Mouse (Mus musculus) forebrain, embryonic 12.5 days (tissue): ENCODE measurements around the gene Tyms. TPM values are rescaled to one million over a fixed set of nuclear protein-coding genes. Genes with fewer than 3 reads are reported as not detected.

ENCODE experiments used
- ATAC-seq: fragments of 200-750 bp; cut with Nextera tagmentation; 2 replicates; pipeline ENCODE4 v1.8.0; 2017; ENCODE audit warnings: moderate TSS enrichment; ENCODE audit not compliant: low FRiP score
- H3K27ac ChIP-seq: fragments of 300-500 bp; sonication (generic); 2 replicates; pipeline ENCODE4 v1.5.1; 2016; ENCODE audit warnings: mild to moderate bottlenecking
- H3K27me3 ChIP-seq: fragments of 300-500 bp; sonication (generic); 2 replicates; pipeline ENCODE4 v1.6.1; 2016; ENCODE audit warnings: mild to moderate bottlenecking
- H3K36me3 ChIP-seq: fragments of 300-500 bp; sonication (generic); replicated peaks from 2 replicates; pipeline ENCODE4 v1.6.1; 2016; ENCODE audit warnings: mild to moderate bottlenecking
- H3K4me1 ChIP-seq: fragments of 300-500 bp; sonication (generic); 2 replicates; pipeline ENCODE4 v1.6.1; 2016
- H3K4me2 ChIP-seq: fragments of 300-500 bp; sonication (generic); 2 replicates; pipeline ENCODE4 v1.6.1; 2016; ENCODE audit warnings: mild to moderate bottlenecking, moderate library complexity
- H3K4me3 ChIP-seq: fragments of 300-500 bp; sonication (generic); replicated peaks from 2 replicates; pipeline ENCODE4 v1.5.1; 2016; ENCODE audit warnings: mild to moderate bottlenecking
- H3K9ac ChIP-seq: fragments of 300-500 bp; sonication (generic); 2 replicates; pipeline ENCODE4 v1.6.1; 2016; ENCODE audit warnings: mild to moderate bottlenecking
- H3K9me3 ChIP-seq: fragments of 300-500 bp; sonication (generic); 2 replicates; pipeline ENCODE4 v1.6.1; 2016
- WGBS: fragments of 180-500 bp; shearing (Covaris S2); methylation state at CpG from one replicate; pipeline ENCODE4 v1.1.7; 2016; 5-methylcytosine and 5-hydroxymethylcytosine counted together
- polyA plus RNA-seq: library from polyadenylated mRNA; unstranded; fragments of >200 nt; fragmentation: Nextera tagmentation; extraction: Ambion mirVana; gene quantifications from 2 replicates; pipeline ENCODE4 v1.2.1, GENCODE M21; 2016

Tyms gene
- 237 and 241 TPM in 2 replicates for polyA plus RNA-seq

DNA sequence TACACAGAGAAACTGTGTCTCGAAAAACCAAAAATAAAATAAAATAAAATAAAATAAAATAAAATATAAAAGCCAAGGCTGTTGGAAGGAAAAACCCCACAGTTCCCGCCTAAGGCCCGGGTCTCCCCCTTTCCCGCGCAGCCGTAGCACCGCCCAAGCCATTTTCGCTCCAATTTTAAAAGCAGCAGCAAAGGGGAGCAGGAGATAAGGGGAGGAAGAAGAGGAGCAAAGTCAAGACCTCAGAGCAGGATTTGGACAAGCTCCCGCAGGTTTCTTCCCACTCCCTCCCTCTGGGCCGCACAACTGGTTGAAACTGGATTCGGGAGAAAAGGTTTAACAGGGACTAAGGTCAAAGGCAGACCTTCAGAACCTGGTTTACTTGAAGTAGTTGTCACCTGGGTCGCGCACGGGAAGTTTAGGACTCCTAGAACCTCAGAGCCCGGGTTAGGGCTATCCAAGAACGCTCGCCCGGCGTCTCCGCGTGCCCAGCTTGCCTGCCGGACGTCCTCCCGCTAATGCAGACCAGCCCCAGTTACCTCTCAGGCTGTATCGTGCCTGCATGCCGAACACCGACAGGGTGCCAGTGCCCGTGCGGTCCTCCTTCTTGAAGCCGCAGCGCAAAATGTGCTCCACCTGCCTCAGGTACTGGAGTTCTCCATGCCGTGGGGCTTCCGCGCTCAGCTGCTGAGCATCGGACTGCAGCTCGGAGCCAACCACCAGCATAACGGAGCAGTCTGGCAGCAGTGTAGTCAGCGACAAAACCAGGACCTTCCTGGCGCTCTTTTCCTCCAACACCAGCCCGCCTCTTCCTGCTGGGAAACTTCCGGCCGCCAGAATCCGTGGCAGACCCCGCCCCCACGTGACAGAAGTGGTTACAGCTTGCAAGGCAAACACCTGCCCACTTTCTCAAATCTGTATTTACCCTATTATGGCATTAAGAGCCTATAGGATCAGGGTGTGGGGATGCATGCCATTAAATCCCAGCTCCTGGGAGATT, at the start of gene Tyms:
TSS of gene Tyms (minus strand) at position 793 of the 997 bp plus-strand sequence.
- peak; percentile 93 for ATAC-seq
- H3K4me1 ChIP-seq: peaks cover 15% of the 10 kb centered on the region
- WGBS: under 1% methylated on average over 45 of the region's 45 CpGs
- H3K27ac ChIP-seq: peak within 1 kb of the TSS; percentile 85
- no peaks in the 10 kb centered on the region for H3K9me3 ChIP-seq
- H3K4me3 ChIP-seq: peak within 1 kb of the TSS; percentile 78
- H3K4me2 ChIP-seq: peak within 1 kb of the TSS; percentile 79
- H3K36me3 ChIP-seq: peaks cover 33% of the 10 kb centered on the region
- H3K9ac ChIP-seq: peak within 1 kb of the TSS; percentile 87
- no peaks in the 10 kb centered on the region for H3K27me3 ChIP-seq

DNA sequence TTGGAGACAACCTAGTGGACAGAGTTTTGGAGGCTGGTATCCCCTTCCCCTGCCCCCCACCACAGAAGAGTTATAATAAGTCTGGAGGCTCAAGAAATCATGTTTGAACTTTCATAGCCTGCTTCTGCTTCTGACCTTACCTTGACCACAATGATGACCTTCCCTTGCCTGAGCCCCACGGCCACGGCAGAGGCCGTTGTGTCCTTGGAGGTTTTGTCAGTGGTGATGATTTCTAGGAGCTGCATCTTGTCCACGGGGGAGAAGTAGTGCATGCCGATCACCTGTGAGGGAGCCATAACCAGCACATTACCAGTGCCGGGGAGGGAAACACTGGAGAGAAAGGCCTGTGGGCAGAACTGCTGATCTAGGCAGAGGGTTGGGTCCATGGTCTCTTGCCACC, 49.1 kb upstream of the Tyms start:
- H3K4me1 ChIP-seq: no peaks in the 10 kb centered on the region
- no peak overlapping the region for H3K4me2 ChIP-seq
- no peaks in the 10 kb centered on the region for H3K27me3 ChIP-seq
- ATAC-seq: no peak
- H3K9ac ChIP-seq: no peak overlapping the region
- H3K36me3 ChIP-seq: peaks cover 93% of the 10 kb centered on the region
- no peak overlapping the region for H3K27ac ChIP-seq
- 93% methylated on average over 6 of the region's 6 CpGs for WGBS
- no peak overlapping the region for H3K4me3 ChIP-seq
- H3K9me3 ChIP-seq: no peaks in the 10 kb centered on the region

DNA sequence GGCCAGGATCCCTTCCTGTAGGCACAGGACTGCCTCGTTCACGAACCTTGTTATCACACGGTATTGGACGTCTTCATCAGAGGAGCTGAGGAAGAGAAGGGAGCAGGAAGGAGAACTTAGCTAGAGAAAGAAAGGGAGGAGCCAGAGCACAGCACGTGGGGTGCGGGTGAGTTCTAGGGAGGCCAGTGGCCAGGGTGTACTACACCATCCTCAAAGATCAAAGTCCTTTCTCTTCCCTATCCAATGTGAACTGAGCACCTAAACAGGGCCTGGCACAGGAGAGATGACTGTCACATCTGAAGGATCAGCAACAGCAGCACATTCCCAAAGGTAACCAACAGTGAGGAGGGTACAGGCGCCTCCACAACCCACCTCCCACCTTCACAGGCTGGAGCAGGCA, 46.7 kb upstream of the Tyms start:
- no peaks in the 10 kb centered on the region for H3K9me3 ChIP-seq
- ATAC-seq: no peak
- H3K36me3 ChIP-seq: peaks cover 97% of the 10 kb centered on the region
- H3K4me3 ChIP-seq: no peak overlapping the region
- no peaks in the 10 kb centered on the region for H3K4me1 ChIP-seq
- H3K4me2 ChIP-seq: no peak overlapping the region
- 87% methylated on average over 7 of the region's 7 CpGs for WGBS
- H3K9ac ChIP-seq: no peak overlapping the region
- H3K27me3 ChIP-seq: peaks cover 6% of the 10 kb centered on the region
- no peak overlapping the region for H3K27ac ChIP-seq

DNA sequence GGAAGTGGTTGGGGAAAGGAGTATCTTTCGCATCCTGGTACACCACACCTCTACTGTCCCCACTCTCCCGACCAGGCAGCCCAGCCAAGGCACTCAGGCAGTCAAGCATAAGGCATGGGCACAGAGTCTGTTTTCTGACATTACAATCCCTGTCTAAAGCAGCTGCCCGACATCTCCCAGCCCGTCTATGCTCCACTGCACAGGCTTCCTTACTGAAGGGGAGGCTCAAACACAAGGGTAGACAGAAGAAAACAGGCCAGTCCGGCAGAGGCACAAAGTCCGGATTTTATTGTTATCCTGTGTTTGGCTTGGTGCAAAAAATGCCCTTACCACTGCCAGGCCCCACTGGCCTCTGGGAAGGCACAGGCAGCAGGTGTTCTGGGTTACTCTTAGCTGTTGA, 45.7 kb upstream of the Tyms start:
- Histone ChIP-seq H3K36me3 (peaks cover 94% of the 10 kb centered on the region), H3K4me1 (peaks cover 8% of the 10 kb centered on the region), H3K4me2 (no peak overlapping the region), H3K27me3 (peaks cover 13% of the 10 kb centered on the region), H3K4me3 (no peak overlapping the region), H3K27ac (no peak overlapping the region), H3K9ac (no peak overlapping the region), H3K9me3 (no peaks in the 10 kb centered on the region)
- 84% methylated on average over 6 of the region's 6 CpGs for WGBS
- ATAC-seq: no peak

DNA sequence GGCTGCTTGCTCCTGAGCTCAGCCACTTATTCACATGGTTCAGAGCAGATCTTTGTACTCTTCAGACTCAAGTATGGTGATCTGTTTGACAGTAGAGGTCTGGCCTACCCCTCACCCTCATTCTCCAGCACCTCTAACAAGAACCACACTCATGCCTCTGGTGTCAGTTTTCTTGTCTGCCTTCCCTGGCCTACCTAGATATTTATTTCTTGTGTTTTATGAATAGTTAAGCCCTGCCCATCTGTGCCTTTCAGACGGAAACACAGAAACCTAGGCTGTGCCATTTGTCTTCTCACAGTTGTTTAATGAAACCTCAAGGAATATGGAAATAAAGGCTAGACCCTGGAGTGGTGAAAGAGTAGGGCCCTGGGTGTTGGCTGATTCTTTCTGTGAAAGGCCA, 44.6 kb upstream of the Tyms start:
- WGBS: 83% methylated on average over 1 of the region's 1 CpGs
- no peak for ATAC-seq
- no peak overlapping the region for H3K27ac ChIP-seq
- no peak overlapping the region for H3K9ac ChIP-seq
- H3K9me3 ChIP-seq: no peaks in the 10 kb centered on the region
- peaks cover 83% of the 10 kb centered on the region for H3K36me3 ChIP-seq
- peaks cover 16% of the 10 kb centered on the region for H3K4me1 ChIP-seq
- peaks cover 24% of the 10 kb centered on the region for H3K27me3 ChIP-seq
- H3K4me3 ChIP-seq: no peak overlapping the region
- H3K4me2 ChIP-seq: no peak overlapping the region

DNA sequence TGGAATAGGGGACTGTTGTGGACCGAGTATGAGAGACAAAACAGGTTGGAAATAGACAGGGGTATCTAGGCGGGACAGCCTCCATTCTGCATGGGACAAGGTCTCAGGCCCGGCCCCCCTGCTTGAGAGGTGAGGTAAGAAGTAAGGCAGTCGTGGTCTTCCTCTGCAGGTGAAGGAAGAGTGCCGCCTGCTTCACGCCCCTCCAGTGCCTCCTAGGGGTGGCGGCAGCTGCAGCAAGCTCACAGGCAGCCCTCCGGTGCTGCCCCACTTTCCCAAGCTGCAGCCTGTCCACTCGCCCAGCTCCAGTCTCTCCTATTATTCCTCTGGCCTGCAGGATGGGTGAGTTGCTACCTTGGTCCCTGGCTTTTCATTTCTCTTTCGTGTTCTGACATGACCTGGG, 42.3 kb upstream of the Tyms start:
- 38% methylated on average over 10 of the region's 10 CpGs for WGBS
- H3K4me1 ChIP-seq: peaks cover 28% of the 10 kb centered on the region
- peaks cover 41% of the 10 kb centered on the region for H3K27me3 ChIP-seq
- H3K9ac ChIP-seq: no peak overlapping the region
- H3K9me3 ChIP-seq: no peaks in the 10 kb centered on the region
- no peak for ATAC-seq
- H3K4me2 ChIP-seq: no peak overlapping the region
- H3K4me3 ChIP-seq: no peak overlapping the region
- no peak overlapping the region for H3K27ac ChIP-seq
- H3K36me3 ChIP-seq: peaks cover 70% of the 10 kb centered on the region

DNA sequence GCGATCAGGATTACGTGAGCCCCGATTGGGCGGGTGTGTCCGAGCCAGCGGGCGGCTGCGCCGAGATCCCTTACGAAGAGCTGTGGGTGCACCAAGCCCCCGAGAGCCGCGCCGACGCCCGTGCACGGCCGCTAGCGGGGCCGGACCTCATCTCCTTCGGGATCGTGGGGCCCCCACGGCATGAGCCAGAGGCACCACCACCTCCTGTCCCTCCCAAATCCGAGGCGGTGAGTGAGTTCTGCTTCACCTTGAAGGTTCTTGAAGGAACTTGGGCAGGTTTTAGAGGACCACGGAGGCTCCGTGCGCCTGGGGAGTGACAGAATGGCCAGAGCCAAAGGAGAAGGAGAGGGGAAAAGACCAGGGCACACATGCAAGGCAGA, 41.3 kb upstream of the Tyms start:
- Histone ChIP-seq H3K27ac (no peak overlapping the region), H3K4me3 (peak overlapping the region; percentile 46), H3K4me2 (peak overlapping the region; percentile 74), H3K4me1 (peaks cover 38% of the 10 kb centered on the region), H3K27me3 (peaks cover 41% of the 10 kb centered on the region), H3K9me3 (no peaks in the 10 kb centered on the region), H3K36me3 (peaks cover 60% of the 10 kb centered on the region), H3K9ac (peak overlapping the region; percentile 57)
- 3% methylated on average over 28 of the region's 28 CpGs for WGBS
- ATAC-seq: no peak

DNA sequence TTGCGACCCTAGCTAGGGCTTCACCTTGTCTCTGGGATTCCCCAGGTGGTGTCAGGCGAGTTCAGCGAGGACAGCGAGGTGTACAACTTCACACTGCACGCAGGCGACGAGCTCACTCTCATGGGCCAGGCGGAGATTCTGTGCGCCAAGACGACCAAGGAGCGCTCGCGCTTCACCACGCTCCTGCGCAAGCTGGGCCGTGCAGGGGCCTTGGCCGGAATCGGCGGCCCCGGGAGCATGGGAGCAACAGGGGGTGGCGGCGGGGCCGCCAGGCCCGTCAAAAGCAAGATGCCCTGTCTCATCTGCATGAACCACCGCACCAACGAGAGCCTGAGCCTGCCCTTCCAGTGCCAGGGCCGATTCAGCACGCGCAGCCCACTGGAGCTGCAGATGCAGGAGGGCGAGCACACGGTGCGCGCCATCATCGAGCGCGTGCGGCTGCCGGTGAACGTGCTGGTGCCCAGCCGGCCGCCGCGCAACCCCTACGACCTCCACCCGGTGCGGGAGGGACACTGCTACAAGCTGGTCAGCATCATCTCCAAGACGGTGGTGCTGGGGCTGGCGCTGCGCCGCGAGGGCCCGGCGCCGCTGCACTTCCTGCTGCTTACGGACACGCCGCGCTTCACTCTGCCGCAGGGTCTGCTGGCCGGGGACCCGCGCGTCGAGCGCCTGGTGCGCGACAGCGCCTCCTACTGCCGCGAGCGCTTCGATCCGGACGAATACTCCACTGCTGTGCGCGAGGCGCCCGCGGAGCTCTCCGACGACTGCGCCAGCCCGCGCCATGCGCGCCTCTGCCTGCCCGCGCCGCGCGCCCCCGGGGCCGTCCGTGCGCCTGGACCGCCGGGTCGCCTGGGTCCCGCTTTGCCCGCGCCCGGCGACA, 40.7 kb upstream of the Tyms start:
- H3K36me3 ChIP-seq: peaks cover 55% of the 10 kb centered on the region
- H3K9me3 ChIP-seq: no peaks in the 10 kb centered on the region
- WGBS: 1% methylated on average over 103 of the region's 103 CpGs
- peaks cover 41% of the 10 kb centered on the region for H3K27me3 ChIP-seq
- H3K9ac ChIP-seq: peak overlapping the region; percentile 57
- ATAC-seq: peak; percentile 80
- peaks cover 43% of the 10 kb centered on the region for H3K4me1 ChIP-seq
- peak overlapping the region; percentile 74 for H3K4me2 ChIP-seq
- H3K27ac ChIP-seq: no peak overlapping the region
- H3K4me3 ChIP-seq: peak overlapping the region; percentile 46

DNA sequence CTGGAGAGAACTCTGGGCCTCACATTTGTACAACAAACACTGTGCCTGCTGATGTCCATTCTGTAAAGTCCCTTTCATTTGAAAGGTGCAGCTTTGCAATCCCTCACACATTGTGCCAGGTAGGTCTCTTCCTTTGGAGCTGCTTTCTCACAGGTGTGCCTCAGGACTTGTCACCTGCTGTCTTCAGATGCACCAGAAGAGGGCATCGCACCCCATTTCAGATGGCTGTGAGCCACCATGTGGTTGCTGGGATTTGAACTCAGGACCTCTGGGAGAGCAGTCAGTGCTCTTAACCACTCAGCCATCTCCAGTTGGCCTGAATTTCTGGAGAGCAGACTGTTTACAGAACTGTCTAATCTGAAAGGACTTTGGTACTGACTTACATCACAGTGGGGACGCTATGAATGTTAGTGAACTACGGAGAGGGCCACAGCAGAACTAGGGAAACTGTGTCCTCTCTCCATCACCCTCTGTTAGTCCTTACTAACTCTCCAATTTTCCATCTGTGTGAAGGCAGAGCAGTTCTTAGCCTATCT, 39.2 kb upstream of the Tyms start:
- H3K9ac ChIP-seq: no peak overlapping the region
- no peak overlapping the region for H3K27ac ChIP-seq
- peaks cover 41% of the 10 kb centered on the region for H3K27me3 ChIP-seq
- H3K4me2 ChIP-seq: no peak overlapping the region
- H3K4me1 ChIP-seq: peaks cover 59% of the 10 kb centered on the region
- H3K36me3 ChIP-seq: peaks cover 46% of the 10 kb centered on the region
- H3K9me3 ChIP-seq: no peaks in the 10 kb centered on the region
- no peak overlapping the region for H3K4me3 ChIP-seq
- 85% methylated on average over 3 of the region's 3 CpGs for WGBS
- no peak for ATAC-seq

DNA sequence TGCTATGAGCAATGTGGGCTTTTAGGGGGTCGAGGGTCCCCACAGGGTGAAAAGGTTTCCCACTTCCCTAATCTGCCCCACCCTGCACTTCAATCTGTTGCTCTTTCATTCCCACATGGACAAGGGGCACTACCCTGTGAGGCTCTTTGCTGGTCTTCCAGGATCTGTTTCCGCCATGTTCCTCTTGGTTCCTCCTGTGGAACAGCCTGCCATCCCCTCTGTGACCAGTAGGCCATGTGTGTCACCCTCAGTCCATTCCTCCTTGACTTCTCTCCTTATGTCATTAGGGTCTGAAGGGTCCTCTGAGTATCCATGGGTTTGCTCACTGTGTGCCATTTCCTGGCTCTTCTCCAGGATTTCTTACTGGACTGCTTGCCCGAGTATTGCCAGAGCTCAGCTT, 38.4 kb upstream of the Tyms start:
- H3K36me3 ChIP-seq: peaks cover 38% of the 10 kb centered on the region
- H3K9me3 ChIP-seq: no peaks in the 10 kb centered on the region
- WGBS: 68% methylated on average over 3 of the region's 3 CpGs
- H3K9ac ChIP-seq: peak overlapping the region; percentile 40; the same call in 1 of the 2 replicates
- H3K4me1 ChIP-seq: peaks cover 67% of the 10 kb centered on the region
- H3K27me3 ChIP-seq: peaks cover 41% of the 10 kb centered on the region
- H3K4me3 ChIP-seq: no peak overlapping the region
- peak overlapping the region; percentile 46 for H3K4me2 ChIP-seq
- no peak for ATAC-seq
- no peak overlapping the region for H3K27ac ChIP-seq

DNA sequence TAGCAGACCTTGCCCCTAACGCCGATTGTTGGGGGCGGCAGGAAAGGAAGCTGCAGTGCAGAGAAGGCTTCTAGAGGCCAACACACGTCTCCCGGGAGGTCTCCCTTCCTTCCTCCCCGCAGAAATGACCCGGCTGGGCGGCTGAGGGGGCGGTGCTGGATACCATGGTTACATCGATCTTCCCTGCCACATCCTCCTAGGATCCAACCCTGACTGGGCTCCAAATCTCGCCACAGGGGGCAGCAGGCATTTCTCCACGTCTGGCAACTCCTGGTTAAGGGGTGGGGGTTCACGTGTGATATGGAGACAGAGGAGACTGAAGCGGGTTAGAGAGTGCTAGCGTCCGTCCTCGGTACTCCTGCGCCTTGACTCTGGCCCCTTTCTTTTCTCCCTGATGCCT, 37.7 kb upstream of the Tyms start:
- Histone ChIP-seq H3K27me3 (peaks cover 41% of the 10 kb centered on the region), H3K36me3 (peaks cover 31% of the 10 kb centered on the region), H3K4me1 (peaks cover 73% of the 10 kb centered on the region), H3K4me2 (peak overlapping the region; percentile 46), H3K4me3 (peak overlapping the region; percentile 14; the same call in 1 of the 2 replicates), H3K27ac (peak overlapping the region; percentile 61), H3K9me3 (no peaks in the 10 kb centered on the region), H3K9ac (peak overlapping the region; percentile 40; the same call in 1 of the 2 replicates)
- ATAC-seq: peak; percentile 37
- WGBS: 5% methylated on average over 18 of the region's 18 CpGs
